Mouse (Mus musculus) c-Kit-positive CD71-positive TER-119-positive erythroid progenitor cells, embryonic 14.5 days (primary cell): Measurements from ENCODE around the gene Ccdc28b.

Source experiments
- DNase-seq: peaks from one replicate; pipeline ENCODE4 v3.0.0-alpha.2; 2013; ENCODE audit warnings: low spot score

The Ccdc28b gene

GRCm38 (mm10) chr4:129623681-129624091 lies at the start of gene Ccdc28b:
TSS of gene Ccdc28b (minus strand) at chr4:129623947.
- DNase-seq = no peak

DNA sequence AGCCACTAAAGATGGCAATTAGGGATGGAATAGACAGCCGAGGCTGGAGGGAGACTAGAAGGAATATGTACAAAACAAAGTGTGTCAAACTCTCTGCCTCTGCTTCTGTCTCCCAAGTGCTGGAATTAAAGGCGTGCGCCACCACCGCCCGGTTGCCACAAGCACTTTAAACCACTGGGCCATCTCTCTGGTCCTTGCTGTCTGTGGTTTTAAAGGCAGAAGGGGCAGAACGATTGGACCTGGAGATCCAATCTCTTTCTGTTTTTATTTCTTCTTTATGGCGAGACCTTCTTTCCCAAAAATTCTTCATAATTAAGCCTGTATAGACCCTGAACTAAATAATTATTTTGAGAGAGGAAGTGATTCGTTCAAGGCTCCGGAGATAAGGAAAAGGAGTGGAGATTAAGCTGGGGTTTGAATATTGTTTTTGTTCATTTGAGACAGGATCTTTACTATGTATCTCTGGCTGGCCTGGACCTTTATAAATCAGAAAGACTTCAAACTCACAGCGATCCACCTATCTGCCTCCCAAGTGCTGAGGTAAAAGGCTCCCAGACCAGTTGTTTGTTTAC lies 49.2 kb upstream of the Ccdc28b start:
- DNase-seq = no peak

DNA sequence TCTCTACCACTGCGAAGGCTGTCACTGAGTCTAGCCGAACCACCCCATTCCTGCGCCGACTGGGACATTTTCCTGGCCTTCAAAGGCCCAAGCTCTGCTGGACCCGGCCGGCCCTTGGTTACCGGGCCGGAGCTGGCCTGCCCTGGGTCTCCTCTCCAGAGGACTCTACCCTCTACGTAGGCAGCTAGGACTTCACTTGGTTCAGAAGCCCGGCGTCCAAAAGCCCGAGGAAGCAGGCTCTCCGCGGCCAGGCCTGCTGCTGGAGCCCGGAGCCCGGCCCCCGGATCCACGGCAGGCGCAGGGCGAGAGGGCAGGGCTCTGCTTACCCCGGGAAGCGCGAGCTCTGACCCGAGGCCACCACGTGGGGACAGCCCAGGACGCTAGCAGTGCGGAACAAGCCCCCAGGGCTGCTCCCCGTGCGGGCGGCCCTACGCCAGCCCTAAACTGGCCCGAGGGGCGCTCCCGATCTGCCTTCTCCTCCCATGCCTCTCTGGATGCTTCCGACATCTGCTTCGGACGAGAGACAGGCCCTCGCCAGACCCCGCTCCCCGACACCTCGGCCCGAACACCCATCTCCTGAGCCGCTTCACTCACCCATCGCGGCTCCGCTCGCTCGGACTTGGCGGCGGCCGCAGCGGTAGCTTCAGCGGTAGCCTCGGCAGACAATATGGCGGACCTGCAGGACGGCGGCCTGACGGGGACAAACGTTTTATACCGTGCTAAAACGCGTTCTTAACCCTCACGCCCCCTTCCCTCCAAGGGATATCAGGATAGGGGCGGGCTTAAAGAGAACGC lies 48.5 kb upstream of the Ccdc28b start, which contains the start of gene Kpna6:
Gene Kpna6 (minus strand): TSS at position 685 of the 795 bp plus-strand sequence.
- DNase-seq = peak; percentile 82

DNA sequence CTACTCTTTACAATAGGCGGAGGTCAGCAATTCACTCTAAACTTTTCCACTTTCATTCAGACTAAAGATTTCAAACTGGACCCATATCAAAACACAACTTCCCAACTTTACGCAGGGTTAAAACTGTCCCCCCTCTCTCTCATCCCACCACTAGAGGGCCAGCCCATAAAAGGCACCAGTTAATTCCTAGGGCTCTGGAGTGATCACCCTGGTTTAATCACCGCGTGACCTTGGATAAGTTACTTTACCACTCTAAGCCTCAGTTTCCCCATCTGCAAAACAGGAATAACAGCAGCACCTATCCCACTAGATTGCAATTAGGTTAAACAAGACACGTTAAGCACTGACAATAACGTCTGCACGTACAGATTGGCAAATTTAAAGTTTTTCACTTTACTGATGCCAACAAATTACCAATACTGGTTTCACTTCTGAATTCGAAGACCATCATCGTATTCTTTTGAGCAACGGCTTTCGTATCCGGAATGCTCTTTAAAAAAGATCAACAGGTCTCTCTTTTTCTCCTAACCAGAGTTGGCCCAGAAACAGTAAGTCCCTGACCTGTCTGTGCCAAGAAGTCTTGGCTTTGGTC lies 47.8 kb upstream of the Ccdc28b start:
- DNase-seq = peak; percentile 72

- no peak for DNase-seq
Measured at GRCm38 (mm10) chr4:129662255-129662813, 38.6 kb upstream of the Ccdc28b start.

GRCm38 (mm10) chr4:129661584-129661983 lies 37.8 kb upstream of the Ccdc28b start:
- no peak for DNase-seq

GRCm38 (mm10) chr4:129654770-129655169 lies 31.0 kb upstream of the Ccdc28b start:
- no peak for DNase-seq

DNA sequence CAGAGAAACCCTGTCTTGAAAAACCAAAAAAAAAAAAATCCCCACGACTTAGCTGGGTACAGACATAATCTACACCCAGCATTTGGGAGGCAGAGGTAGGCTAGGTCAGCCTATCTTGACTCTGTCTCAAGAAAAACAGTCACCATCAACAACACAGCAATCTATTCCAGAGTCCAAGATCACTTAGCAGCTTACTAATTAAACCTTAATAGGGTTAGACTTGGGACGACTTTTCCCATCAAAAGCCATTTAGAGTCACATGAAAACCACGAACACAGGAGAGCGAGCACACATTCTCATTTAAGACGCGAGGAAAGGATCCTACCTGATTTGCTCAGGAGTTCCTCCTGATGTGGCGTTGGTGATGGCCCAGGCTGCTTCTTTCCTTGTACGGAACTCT lies 26.6 kb upstream of the Ccdc28b start:
- no peak for DNase-seq

- DNase-seq = no peak
Measured at GRCm38 (mm10) chr4:129648656-129649055, 24.9 kb upstream of the Ccdc28b start.

- DNase-seq = no peak
Measured at GRCm38 (mm10) chr4:129645204-129645603, 21.5 kb upstream of the Ccdc28b start.

DNA sequence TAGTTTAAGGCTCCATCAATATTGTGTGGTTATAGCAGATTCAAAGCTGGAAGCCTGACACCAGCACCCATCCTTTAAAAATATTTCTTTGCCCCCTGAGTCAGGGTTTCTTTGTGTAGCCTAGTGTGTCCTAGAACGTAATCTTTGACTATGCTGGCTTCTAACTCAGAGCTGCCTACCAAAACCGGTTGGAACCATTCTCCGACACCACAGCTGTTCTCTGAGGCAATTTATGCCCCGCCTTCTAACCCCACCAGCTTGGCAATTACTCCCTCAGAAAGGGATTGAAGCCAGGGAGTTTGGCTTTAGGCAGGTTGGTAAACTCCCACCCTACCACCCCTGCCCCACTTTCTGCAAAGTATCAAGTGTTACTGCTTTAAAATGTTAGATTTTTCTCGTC lies 18.0 kb upstream of the Ccdc28b start:
- no peak for DNase-seq

GRCm38 (mm10) chr4:129640638-129641467 lies 17.1 kb upstream of the Ccdc28b start, which contains the start of gene Txlna:
TSS of gene Txlna (minus strand) at chr4:129641065.
- DNase-seq = peak; percentile 96

GRCm38 (mm10) chr4:129640101-129640637 lies 16.4 kb upstream of the Ccdc28b start:
- DNase-seq = no peak

- no peak for DNase-seq
Measured at GRCm38 (mm10) chr4:129639221-129639620, 15.5 kb upstream of the Ccdc28b start.

DNA sequence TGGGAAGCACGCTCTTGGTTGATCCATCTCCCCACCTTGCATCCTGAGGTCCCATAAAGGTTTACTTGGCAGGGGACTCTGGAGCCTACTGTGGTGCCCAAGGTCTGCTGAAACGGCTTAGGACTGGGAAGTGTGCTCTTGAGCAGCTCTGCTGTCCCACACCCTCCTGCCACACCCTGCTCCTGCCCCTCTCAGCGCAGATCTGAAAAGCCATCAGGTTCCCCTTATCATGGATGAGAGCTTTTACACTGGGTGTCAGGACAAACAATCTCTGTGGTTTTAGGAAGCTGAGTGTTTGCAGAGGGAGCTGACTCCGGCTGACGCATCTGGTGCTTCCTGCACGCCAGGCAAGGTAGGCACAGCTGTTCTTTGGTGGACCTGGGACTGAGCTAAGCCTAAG lies 10.1 kb upstream of the Ccdc28b start:
- no peak for DNase-seq

DNA sequence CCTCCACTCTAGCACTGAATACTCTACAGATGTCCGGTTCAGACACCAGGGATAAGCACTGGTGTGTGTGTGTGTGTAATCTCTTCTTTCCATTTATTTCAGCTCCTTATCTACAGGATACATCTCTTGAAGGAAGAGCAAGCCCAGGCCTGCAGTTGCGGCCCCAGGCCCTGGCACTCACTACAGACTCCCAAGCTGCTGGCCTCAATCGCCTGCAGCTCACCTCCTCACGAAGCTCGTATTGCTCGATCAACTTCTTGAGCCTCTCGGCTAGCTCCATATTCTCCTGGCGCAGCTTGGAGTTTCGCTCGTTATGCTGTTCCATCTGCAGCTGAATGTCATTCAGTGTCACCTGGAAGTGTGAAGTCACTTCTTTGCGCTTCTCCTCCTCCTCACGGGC lies 8.1 kb upstream of the Ccdc28b start:
- no peak for DNase-seq

- no peak for DNase-seq
Measured at GRCm38 (mm10) chr4:129630944-129631343, 7.2 kb upstream of the Ccdc28b start.

DNA sequence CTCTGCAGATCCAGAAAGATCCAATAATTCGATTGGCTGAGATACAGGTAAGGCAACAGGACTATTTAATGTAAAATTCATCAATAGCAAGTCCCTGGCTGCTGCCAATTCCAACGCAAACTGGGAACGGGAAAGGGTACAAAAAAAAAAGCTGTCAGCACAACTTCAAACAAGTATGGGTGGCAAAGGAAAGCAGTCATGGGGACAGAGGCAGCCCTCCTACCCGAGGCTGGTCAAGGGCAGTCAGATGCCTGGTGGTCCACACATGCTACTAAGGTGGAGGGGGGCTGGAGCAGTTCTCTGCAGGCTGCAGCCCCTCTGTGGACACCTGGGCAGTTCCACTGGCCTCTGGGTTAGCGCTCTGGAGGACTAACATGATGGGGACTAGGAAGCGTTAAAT lies 2.3 kb upstream of the Ccdc28b start:
- no peak for DNase-seq

DNA sequence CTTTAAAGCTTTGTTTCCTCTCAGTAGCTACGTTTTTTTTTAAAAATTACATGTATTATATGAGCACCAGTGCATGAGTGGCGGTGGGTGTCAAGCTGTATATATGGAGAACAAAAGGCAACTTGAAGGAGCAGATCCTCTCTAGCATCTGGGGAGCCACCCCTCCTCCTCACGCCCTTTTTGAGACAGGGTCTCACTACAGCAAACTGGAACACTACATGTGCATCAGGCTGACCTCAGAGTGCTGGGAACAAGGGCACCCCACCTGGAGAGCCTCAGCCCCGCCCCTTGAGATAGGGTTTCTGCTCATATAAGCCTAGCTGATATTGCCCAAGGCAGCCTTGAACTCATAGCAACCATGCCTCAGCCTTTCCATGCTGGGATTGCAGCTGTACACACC lies 1.7 kb upstream of the Ccdc28b start:
- no peak for DNase-seq

DNA sequence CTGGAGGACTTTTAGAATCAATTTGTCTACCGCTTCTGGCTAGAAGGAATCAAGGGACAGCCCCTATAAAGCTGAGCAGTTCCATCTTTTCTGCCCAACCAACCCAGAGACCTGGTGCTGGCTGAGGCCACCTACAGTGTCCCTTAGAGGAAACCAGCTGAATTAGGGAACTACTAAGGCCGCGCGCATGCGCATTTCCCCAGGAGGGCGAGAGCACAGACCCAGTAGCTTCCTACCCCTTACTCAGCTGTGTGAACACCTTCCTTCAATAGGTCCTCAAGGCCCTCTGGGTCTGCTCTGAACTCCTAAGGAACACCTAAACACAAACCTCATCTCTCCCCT lies 1.3 kb upstream of the Ccdc28b start:
- DNase-seq = no peak

DNA sequence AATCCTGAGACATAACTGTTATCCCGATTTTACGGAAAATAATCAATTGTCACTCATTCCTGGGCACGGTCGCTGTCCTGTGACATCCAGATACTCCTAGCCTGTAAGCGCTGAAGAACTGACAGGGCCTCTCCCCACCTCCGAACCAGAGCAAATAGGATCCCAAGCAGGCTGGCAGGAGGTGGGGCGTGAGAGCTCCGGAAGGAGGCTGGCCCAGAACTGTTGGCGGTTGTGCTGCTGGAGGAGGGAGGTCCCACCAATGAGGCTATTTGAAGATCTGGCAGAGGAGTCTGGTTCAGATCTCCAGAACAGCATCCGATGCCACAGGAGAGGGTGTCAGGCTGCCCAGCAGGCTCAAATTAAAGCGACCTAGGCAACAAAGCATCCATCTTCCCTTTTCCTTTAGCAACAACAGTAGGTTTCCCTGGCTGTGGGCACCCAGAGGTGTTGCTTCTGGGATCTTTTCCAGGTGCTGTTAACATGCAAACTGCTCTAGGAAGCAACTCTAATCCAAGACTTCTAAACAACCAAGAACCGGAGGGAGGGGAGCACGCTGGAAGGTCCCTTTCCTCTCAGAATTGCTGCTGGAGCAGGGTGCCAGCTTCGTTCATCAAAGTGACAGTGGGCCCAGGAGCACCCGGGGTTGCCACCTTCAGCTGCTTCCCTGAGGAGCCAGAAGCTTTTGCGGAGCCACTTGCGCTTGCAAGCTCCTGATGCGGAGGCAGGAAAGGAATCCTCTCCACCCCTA lies 708 bp upstream of the Ccdc28b start:
- peak; percentile 83 for DNase-seq
